Mouse (Mus musculus) brown adipose tissue, adult 24 weeks (tissue): ENCODE data around the gene Dennd6a. TPM values are rescaled to one million over a fixed set of nuclear protein-coding genes. Genes with fewer than 3 reads are reported as not detected.
"Not testable (repeated sequence)": the region's sequence is repeated elsewhere in the genome, so short reads cannot be mapped to it uniquely, and the experiment has no call there.

Experiments
- H3K27ac ChIP-seq: fragments of 200-500 bp; replicated peaks from 2 replicates; pipeline ENCODE4 v1.5.1; 2012; ENCODE audit warnings: low read depth, mild to moderate bottlenecking, low read length
- H3K4me1 ChIP-seq: fragments of 200-500 bp; 2 replicates; pipeline ENCODE4 v1.6.1; 2012; ENCODE audit warnings: low read length, mixed read lengths; ENCODE audit not compliant: control insufficient read depth, insufficient read depth, insufficient read length
- H3K4me3 ChIP-seq: fragments of 200-500 bp; 2 replicates; pipeline ENCODE4 v1.5.1; 2012; ENCODE audit warnings: low read depth, mild to moderate bottlenecking, low read length, moderate library complexity; ENCODE audit not compliant: insufficient read depth
- polyA plus RNA-seq: library from polyadenylated mRNA; stranded (reverse); fragments of >200 nt; gene quantifications from 2 replicates; pipeline ENCODE4 v1.2.4, GENCODE M21; 2012; ENCODE audit not compliant: missing spikeins, insufficient read depth, insufficient read length

Gene Dennd6a
- polyA plus RNA-seq, 1 experiment: 18.5 TPM

DNA sequence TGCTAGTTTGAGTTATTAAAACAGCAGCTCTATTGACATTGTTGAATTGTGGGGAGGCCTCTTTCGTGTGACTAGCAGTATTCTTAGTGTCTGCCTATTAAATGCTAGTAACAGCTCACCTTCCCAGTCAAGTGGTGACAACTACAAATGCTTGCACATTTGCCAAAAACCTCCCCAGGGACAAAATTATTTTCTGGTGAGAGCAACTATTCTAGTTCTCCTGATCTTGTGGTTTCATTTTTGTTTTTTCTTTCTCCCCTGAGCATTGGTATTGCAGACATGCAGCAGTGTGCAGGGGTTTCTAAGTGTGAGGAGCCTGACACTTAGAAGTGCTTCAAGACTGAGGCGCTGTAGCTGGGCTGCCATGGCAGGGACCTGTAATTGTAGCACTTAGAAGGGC is 74.2 kb downstream of the Dennd6a start:
- Histone ChIP-seq H3K4me3 (no peak overlapping the region), H3K4me1 (peaks cover 8% of the 10 kb centered on the region), H3K27ac (no peak overlapping the region)

DNA sequence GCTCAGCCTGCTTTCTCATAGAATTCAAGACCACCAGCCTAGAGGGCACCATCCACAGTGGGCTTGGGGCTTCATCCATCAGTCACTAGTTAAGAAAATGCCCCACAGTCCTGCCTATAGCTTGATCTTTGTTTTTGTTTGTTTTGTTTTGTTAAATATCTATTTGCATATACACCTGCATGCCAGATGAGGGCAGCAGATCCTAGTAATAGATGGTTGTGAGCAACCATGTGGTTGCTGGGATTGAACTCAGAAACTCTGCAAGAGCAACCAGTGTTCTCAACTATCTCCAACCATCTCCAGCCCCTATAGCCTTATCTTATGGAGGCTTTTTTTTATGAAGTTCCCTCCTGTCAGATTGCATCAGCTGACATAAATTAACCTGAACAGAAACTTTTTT is 78.2 kb downstream of the Dennd6a start:
- no peak overlapping the region for H3K4me3 ChIP-seq
- peaks cover 5% of the 10 kb centered on the region for H3K4me1 ChIP-seq
- H3K27ac ChIP-seq: no peak overlapping the region

- H3K4me1 ChIP-seq: no peaks in the 10 kb centered on the region
- no peak overlapping the region for H3K4me3 ChIP-seq
Observed at GRCm38 (mm10) chr14:26658178-26658577, 84.5 kb downstream of the Dennd6a start.

DNA sequence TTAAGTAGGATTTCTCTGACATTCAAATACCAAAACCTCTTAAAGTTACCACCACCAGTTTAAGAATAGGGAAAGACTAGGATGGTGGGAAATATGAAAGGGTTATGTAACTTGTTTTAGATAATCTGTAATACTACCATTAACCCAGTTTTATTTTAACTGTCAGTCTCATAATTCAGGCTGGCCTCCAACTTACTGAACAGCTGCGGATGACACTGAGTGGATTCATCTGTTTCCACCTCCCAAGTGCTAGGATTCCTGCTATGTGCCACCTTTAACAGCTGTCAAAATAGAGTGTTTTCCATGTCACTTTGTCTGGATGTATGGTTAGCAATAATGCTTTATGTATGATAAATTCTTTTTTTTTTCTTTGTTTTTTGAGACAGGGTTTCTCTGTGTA is 86.6 kb downstream of the Dennd6a start:
- Histone ChIP-seq H3K4me1 (no peaks in the 10 kb centered on the region), H3K4me3 (no peak overlapping the region), H3K27ac (no peak overlapping the region)

More at GRCm38 (mm10) chr14:26658178-26658577, 84.5 kb downstream of the Dennd6a start:
- no peak overlapping the region for H3K27ac ChIP-seq

- no peak overlapping the region for H3K27ac ChIP-seq
- H3K4me3 ChIP-seq: no peak overlapping the region
Observed at GRCm38 (mm10) chr14:26662016-26662415, 88.4 kb downstream of the Dennd6a start.

DNA sequence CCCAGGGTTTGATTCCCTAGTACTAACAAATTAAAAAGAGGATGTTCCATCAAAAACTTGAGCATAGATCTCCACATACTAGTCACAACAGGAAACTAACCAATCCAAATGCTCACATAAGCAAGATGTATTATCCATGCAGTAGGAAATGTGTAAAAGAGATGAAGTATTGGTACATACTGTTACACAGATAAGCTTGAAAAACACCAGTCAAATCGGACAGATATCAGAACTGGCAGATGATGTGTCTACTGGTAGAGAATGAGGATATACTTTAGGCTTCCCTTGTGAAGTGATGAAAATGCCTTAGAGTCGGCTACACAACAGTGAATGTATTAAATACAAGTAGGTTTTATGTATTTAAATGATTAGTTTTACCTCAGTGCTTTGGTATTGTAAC is 88.8 kb downstream of the Dennd6a start:
- H3K4me1 ChIP-seq: no peaks in the 10 kb centered on the region
- H3K4me3 ChIP-seq: no peak overlapping the region
- no peak overlapping the region for H3K27ac ChIP-seq

More at GRCm38 (mm10) chr14:26662016-26662415, 88.4 kb downstream of the Dennd6a start:
- no peaks in the 10 kb centered on the region for H3K4me1 ChIP-seq

GRCm38 (mm10) chr14:26663851-26664250 is 90.2 kb downstream of the Dennd6a start:
- Histone ChIP-seq H3K4me3 (no peak overlapping the region), H3K27ac (no peak overlapping the region), H3K4me1 (peaks cover 5% of the 10 kb centered on the region)

DNA sequence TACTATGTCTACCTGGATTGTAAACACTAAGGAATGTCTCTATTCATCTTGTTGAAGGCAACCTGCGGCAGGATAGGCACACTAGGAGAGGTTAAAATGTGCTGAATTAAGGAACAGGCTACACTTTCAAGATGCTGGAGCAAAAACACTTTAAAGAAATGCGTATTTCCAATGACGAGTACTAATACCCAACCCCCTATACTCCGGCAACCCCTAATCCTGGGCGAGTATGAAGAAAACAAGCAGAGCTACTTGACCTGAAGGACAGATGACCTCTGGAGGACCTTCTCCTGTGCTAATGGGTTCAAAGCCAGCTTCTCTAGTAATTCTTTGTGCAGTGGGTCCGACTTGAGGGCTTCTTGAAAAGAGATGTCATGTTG is 94.3 kb downstream of the Dennd6a start:
- Histone ChIP-seq H3K4me3 (peak overlapping the region; percentile 87), H3K4me1 (peaks cover 5% of the 10 kb centered on the region), H3K27ac (no peak overlapping the region)

- H3K27ac ChIP-seq: peak overlapping the region; percentile 26
- H3K4me1 ChIP-seq: peaks cover 5% of the 10 kb centered on the region
- H3K4me3 ChIP-seq: peak overlapping the region; percentile 87
Observed at GRCm38 (mm10) chr14:26668371-26669291, 95.0 kb downstream of the Dennd6a start.

DNA sequence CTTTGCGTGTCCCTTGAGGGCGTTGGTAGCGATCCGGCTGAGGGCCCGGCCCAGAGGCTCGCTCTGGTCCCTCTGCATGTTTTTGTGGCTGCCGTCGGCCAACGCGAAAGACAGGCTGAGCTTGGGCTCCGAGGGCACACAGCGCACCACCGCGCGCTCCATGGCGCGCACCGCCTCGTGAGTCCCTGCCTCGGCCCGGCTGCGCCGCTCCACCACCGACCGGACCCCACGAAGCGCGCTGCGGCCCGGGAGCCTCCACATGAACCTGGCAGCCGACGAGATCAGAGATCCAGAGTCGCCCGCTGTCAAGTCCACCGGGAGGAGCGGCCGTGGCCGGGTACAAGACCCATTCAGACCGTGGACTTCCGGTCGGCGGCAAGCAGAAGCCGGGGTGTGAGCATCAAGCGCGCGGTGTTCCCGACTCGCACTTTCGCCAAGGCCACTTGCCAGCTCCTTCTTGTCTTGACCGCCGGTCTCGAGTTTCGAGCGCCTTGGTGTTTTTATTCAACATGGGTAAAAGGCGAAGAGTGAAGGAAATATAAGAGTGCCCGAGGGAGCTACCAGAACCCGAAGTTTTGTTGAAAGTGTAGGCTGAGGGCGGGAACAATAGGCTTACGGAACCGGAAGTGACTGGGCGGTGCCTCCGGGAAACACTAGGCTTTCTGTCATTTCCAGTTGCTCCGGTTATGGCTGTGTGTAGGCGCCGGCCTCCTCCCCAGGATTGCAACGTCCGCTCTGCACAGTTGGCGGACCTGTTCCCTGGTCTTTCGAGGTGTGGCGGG is 95.8 kb downstream of the Dennd6a start, which contains the start of gene Pde12:
Pde12 (minus strand) TSS at position 592 of the 782 bp plus-strand sequence.
- peak within 1 kb of the TSS; percentile 87 for H3K4me3 ChIP-seq
- peak within 1 kb of the TSS; percentile 98 for H3K27ac ChIP-seq
- peaks cover 5% of the 10 kb centered on the region for H3K4me1 ChIP-seq

- peaks cover 7% of the 10 kb centered on the region for H3K4me1 ChIP-seq
- H3K4me3 ChIP-seq: no peak overlapping the region
- H3K27ac ChIP-seq: no peak overlapping the region
Observed at GRCm38 (mm10) chr14:26670964-26671363, 97.3 kb downstream of the Dennd6a start.

- not testable (repeated sequence) for H3K4me3 ChIP-seq, H3K4me1 ChIP-seq, H3K27ac ChIP-seq
Observed at GRCm38 (mm10) chr14:26671870-26672615, 98.4 kb downstream of the Dennd6a start.

DNA sequence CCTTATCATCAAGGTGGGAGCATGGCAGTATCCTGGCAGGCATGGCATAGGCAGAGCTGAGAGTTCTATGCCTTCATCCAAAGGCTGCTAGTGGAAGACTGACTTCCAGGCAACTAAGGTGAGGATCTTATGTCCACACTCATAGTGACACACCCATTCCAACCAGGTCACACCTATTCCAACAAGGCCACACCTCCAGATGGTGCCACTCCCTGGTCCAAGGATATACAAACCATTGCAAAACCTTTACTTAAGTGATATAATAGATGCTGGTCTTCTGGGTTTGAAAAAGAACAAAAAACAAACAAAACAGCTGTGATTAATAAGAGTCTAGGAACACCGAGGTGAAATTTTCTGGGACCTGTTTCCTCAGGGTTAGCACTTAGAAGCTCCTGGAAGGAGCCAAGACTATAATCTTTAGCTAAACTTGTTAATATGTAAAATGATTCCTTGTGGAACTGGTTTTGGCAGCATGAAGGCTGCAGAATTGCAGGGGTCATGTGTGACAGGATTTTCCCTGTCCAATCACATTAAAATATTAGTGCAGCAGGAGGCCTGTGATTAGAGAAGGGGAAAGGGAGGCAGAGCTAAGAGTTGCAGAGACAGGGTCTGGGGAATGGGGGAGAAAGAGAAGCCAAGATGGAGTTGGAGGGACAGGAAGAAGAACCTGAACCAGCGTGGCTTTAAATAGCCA is 101.0 kb downstream of the Dennd6a start:
- H3K4me3 ChIP-seq, H3K27ac ChIP-seq, H3K4me1 ChIP-seq: not testable (repeated sequence)

GRCm38 (mm10) chr14:26675371-26675770 is 101.7 kb downstream of the Dennd6a start:
- Histone ChIP-seq H3K4me3 (no peak overlapping the region), H3K27ac (no peak overlapping the region), H3K4me1 (0 out of 2 replicates have a peak, but pooled peaks cover 2% of the 10 kb centered on the region)
